Mouse (Mus musculus) heart, embryonic 11.5 days (tissue): Measurements from ENCODE around the gene Gm14214. TPM values are rescaled to one million over a fixed set of nuclear protein-coding genes. Genes with fewer than 3 reads are reported as not detected.

Experiments
- ATAC-seq: fragments of 200-750 bp; cut with Nextera tagmentation; replicated peaks from 2 replicates; pipeline ENCODE4 v1.8.0; 2017; ENCODE audit warnings: moderate library complexity; ENCODE audit not compliant: insufficient number of reproducible peaks, low FRiP score, low TSS enrichment
- H3K27ac ChIP-seq: fragments of 300-500 bp; sonication (generic); 2 replicates; pipeline ENCODE4 v1.5.1; 2014; ENCODE audit warnings: mild to moderate bottlenecking, low read depth, low read length
- H3K27me3 ChIP-seq: fragments of 300-500 bp; sonication (generic); 2 replicates; pipeline ENCODE4 v1.6.1; 2014; ENCODE audit warnings: mild to moderate bottlenecking, low read length, mixed read lengths; ENCODE audit not compliant: control insufficient read depth, insufficient read depth
- H3K36me3 ChIP-seq: fragments of 300-500 bp; sonication (generic); 2 replicates; pipeline ENCODE4 v1.6.1; 2014; ENCODE audit warnings: mild to moderate bottlenecking, low read length, moderate library complexity, mixed read lengths; ENCODE audit not compliant: control insufficient read depth, insufficient read depth
- H3K4me1 ChIP-seq: fragments of 300-500 bp; sonication (generic); 2 replicates; pipeline ENCODE4 v1.6.1; 2014; ENCODE audit warnings: low read length; ENCODE audit not compliant: control insufficient read depth, insufficient read depth
- H3K4me2 ChIP-seq: fragments of 300-500 bp; sonication (generic); 2 replicates; pipeline ENCODE4 v1.6.1; 2014; ENCODE audit warnings: mild to moderate bottlenecking, moderate library complexity
- H3K4me3 ChIP-seq: fragments of 300-500 bp; sonication (generic); 2 replicates; pipeline ENCODE4 v1.5.1; 2014; ENCODE audit warnings: low read depth, low read length
- H3K9ac ChIP-seq: fragments of 300-500 bp; sonication (generic); 2 replicates; pipeline ENCODE4 v1.6.1; 2014; ENCODE audit warnings: mild to moderate bottlenecking, low read depth, low read length, moderate library complexity
- H3K9me3 ChIP-seq: fragments of 300-500 bp; sonication (generic); replicated peaks from 2 replicates; pipeline ENCODE4 v1.6.1; 2016; ENCODE audit warnings: low read length; ENCODE audit not compliant: control insufficient read depth
- WGBS: fragments of 180-500 bp; shearing (Covaris S2); extraction: QIAGEN DNeasy Blood & Tissue Kit; methylation state at CpG from one replicate; pipeline ENCODE4 v1.1.7; 2014; ENCODE audit not compliant: insufficient replicate concordance; 5-methylcytosine and 5-hydroxymethylcytosine counted together
- polyA plus RNA-seq: library from polyadenylated mRNA; unstranded; fragments of >200 nt; fragmentation: Nextera tagmentation; extraction: Ambion mirVana; gene quantifications from 2 replicates; pipeline ENCODE4 v1.2.1, GENCODE M21; 2014

Gene Gm14214
- polyA plus RNA-seq, result not detected in 2 replicates

- no peak for ATAC-seq
- Histone ChIP-seq H3K27me3 (no peaks in the 10 kb centered on the region), H3K4me2 (no peak within 1 kb of the TSS), H3K36me3 (no peaks in the 10 kb centered on the region), H3K4me1 (no peaks in the 10 kb centered on the region; the same call in 1 of the 2 replicates), H3K9ac (no peak within 1 kb of the TSS), H3K27ac (no peak within 1 kb of the TSS), H3K9me3 (0 out of 2 replicates have a peak, but pooled peaks cover 2% of the 10 kb centered on the region), H3K4me3 (no peak within 1 kb of the TSS)
These were observed at the start of gene Gm14214 for GRCm38 (mm10) chr2:154769930-154770329. Gene Gm14214, minus strand, starts transcription at chr2:154770030.

- no peaks in the 10 kb centered on the region for H3K9me3 ChIP-seq
- H3K4me1 ChIP-seq, result peaks cover 46% of the 10 kb centered on the region
- ATAC-seq, result no peak
- no peak overlapping the region for H3K9ac ChIP-seq
- 60% methylated on average over 1 of the region's 1 CpGs for WGBS
- H3K36me3 ChIP-seq, result no peaks in the 10 kb centered on the region
- H3K27ac ChIP-seq, result no peak overlapping the region
- no peaks in the 10 kb centered on the region for H3K27me3 ChIP-seq
- H3K4me3 ChIP-seq, result no peak overlapping the region
- no peak overlapping the region for H3K4me2 ChIP-seq
These were observed 48.8 kb upstream of the Gm14214 start for GRCm38 (mm10) chr2:154818599-154818998.

GRCm38 (mm10) chr2:154817788-154818187, 48.0 kb upstream of the Gm14214 start:
- Histone ChIP-seq H3K27ac (no peak overlapping the region), H3K9ac (no peak overlapping the region), H3K36me3 (no peaks in the 10 kb centered on the region), H3K9me3 (no peaks in the 10 kb centered on the region), H3K4me3 (no peak overlapping the region), H3K4me1 (peaks cover 46% of the 10 kb centered on the region), H3K27me3 (no peaks in the 10 kb centered on the region), H3K4me2 (no peak overlapping the region)
- no peak for ATAC-seq
- 31% methylated on average over 1 of the region's 1 CpGs for WGBS

DNA sequence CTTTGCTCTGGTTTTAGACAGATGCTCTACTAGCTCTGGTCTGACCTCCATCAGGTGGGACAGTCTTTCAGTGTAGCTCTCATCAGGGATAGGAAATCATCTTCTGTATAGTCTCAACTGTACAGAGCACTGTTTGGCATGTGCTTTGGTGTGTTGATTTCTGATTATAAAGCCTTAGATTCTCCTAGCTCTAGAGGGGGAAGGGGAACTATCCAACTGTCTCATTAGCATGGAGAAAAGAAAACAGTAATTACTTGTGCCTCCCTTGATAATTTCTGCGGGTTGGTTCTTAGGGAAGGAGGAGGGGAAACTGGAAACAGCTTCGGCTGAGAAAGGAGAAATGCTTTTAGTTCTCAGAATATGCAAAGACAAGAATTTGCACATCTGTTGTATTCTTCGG, 47.3 kb upstream of the Gm14214 start:
- Histone ChIP-seq H3K27ac (no peak overlapping the region), H3K4me3 (no peak overlapping the region), H3K4me1 (peaks cover 46% of the 10 kb centered on the region), H3K4me2 (no peak overlapping the region), H3K9me3 (no peaks in the 10 kb centered on the region), H3K9ac (no peak overlapping the region), H3K36me3 (no peaks in the 10 kb centered on the region), H3K27me3 (no peaks in the 10 kb centered on the region)
- 64% methylated on average over 3 of the region's 3 CpGs for whole genome bisulfite sequencing
- no peak for ATAC-seq

- 91% methylated on average over 2 of the region's 2 CpGs for WGBS
- Histone ChIP-seq H3K27ac (no peak overlapping the region), H3K27me3 (no peaks in the 10 kb centered on the region), H3K36me3 (no peaks in the 10 kb centered on the region), H3K4me3 (no peak overlapping the region), H3K9ac (no peak overlapping the region), H3K9me3 (no peaks in the 10 kb centered on the region), H3K4me2 (no peak overlapping the region), H3K4me1 (peaks cover 26% of the 10 kb centered on the region)
- ATAC-seq, result no peak
These were observed 43.6 kb upstream of the Gm14214 start for GRCm38 (mm10) chr2:154813426-154813825.

DNA sequence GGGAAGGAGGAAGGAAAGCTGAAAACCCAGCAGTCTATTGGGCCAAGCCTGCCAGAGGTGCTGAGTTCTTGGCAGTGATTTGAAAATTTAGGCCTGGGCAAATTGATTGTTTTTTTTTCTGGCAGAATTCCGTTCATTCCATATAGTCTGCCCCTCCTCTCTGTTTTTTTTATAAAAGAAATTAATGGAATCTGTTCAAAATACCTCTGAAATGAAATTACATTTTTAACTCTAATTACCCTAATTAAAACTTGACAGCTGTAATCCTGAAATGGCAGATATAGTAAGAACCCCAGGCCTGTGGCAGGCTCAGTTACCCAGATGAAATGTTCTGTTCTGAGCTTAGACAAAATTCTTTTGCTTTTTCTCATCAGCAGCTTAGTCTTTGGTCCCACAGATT, 41.0 kb upstream of the Gm14214 start:
- H3K4me3 ChIP-seq, result no peak overlapping the region
- H3K4me1 ChIP-seq, result peaks cover 14% of the 10 kb centered on the region
- no peaks in the 10 kb centered on the region for H3K9me3 ChIP-seq
- ATAC-seq, result no peak
- no peak overlapping the region for H3K27ac ChIP-seq
- WGBS, result 64% methylated on average over 1 of the region's 1 CpGs
- no peak overlapping the region for H3K4me2 ChIP-seq
- H3K27me3 ChIP-seq, result no peaks in the 10 kb centered on the region
- no peak overlapping the region for H3K9ac ChIP-seq
- H3K36me3 ChIP-seq, result no peaks in the 10 kb centered on the region

DNA sequence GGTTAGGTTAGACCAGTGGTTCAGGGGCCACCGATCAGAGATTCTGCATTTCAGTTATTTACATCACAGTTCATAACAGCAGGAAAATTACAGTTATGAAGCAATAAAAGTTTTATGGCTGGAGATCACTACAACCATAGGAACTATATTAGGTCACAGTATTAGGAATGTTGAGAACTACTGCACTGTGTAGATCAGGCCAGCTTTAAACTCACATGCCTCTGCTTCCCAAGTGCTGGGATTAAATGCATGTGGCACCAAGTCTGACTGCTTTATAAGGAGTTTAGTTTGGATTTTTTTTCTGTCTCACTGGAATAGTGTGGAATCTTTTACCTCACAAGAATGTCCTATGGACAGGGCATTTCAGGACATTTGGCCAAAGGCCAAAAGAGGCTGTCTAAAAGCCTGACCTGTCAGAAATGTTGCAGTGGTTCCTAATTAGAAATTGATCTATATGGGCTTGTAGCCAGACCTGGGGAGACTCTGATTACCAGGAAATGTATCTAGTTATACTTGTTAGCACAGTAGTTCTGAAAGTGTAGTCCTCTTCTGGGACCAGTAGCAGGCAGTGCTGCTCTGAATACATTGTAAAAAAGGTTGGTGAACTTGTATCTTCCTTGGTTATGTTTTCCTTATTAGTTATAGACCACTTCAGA, 39.4 kb upstream of the Gm14214 start:
- H3K9me3 ChIP-seq, result no peaks in the 10 kb centered on the region
- peaks cover 19% of the 10 kb centered on the region for H3K4me1 ChIP-seq
- no peak overlapping the region for H3K9ac ChIP-seq
- no peak overlapping the region for H3K4me3 ChIP-seq
- H3K4me2 ChIP-seq, result no peak overlapping the region
- no peaks in the 10 kb centered on the region for H3K27me3 ChIP-seq
- ATAC-seq, result no peak
- WGBS, result 95% methylated on average over 1 of the region's 1 CpGs
- no peaks in the 10 kb centered on the region for H3K36me3 ChIP-seq
- no peak overlapping the region for H3K27ac ChIP-seq

- ATAC-seq, result no peak
- no peaks in the 10 kb centered on the region for H3K36me3 ChIP-seq
- H3K4me1 ChIP-seq, result peaks cover 22% of the 10 kb centered on the region
- no peak overlapping the region for H3K27ac ChIP-seq
- 65% methylated on average over 1 of the region's 1 CpGs for WGBS
- no peaks in the 10 kb centered on the region for H3K9me3 ChIP-seq
- no peak overlapping the region for H3K9ac ChIP-seq
- H3K4me3 ChIP-seq, result no peak overlapping the region
- H3K4me2 ChIP-seq, result no peak overlapping the region
- no peaks in the 10 kb centered on the region for H3K27me3 ChIP-seq
These were observed 37.9 kb upstream of the Gm14214 start for GRCm38 (mm10) chr2:154807689-154808088.

GRCm38 (mm10) chr2:154803845-154804244, 34.0 kb upstream of the Gm14214 start:
- no peak overlapping the region for H3K4me3 ChIP-seq
- no peaks in the 10 kb centered on the region for H3K36me3 ChIP-seq
- no peaks in the 10 kb centered on the region for H3K27me3 ChIP-seq
- WGBS, result 52% methylated on average over 4 of the region's 4 CpGs
- no peaks in the 10 kb centered on the region for H3K9me3 ChIP-seq
- no peak for ATAC-seq
- peaks cover 15% of the 10 kb centered on the region for H3K4me1 ChIP-seq
- no peak overlapping the region for H3K4me2 ChIP-seq
- H3K9ac ChIP-seq, result no peak overlapping the region
- no peak overlapping the region for H3K27ac ChIP-seq
